Mouse (Mus musculus): ENCODE measurements around the gene Ctla2a.

DNA sequence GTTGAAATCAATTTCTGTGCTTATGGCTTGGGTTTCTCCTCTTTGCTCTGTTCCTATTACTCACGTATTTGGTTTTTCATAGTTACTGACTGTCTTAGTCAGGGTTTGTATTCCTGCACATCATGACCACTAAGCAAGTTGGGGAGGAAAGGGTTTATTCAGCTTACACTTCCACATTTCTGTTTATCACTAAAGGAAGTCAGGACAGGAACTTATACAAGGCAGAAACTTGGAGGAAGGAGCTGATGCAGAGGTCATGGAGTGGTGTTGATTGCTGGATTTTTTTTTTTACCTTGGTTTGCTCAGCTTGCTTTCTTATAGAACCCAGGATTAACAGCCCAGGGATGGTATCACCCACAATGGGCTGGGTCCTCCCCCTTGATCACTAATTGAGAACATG, 44.1 kb downstream of the Ctla2a start:
- TF ChIP-seq CTCF (IDR thresholded peaks at IDR 0.05) (no peak), EP300 (IDR thresholded peaks at IDR 0.05) (no peak)
